Mouse (Mus musculus) embryonic facial prominence, embryonic 12.5 days (tissue): ENCODE measurements around the gene Rtn1. TPM values are rescaled to one million over a fixed set of nuclear protein-coding genes. Genes with fewer than 3 reads are reported as not detected.

Experiments used
- ATAC-seq: fragments of 200-750 bp; cut with Nextera tagmentation; 2 replicates; pipeline ENCODE4 v1.8.0; 2017; ENCODE audit not compliant: insufficient number of reproducible peaks, insufficient read depth, low FRiP score, low TSS enrichment
- H3K27ac ChIP-seq: fragments of 300-500 bp; sonication (generic); 2 replicates; pipeline ENCODE4 v1.5.1; 2016; ENCODE audit warnings: mild to moderate bottlenecking
- H3K27me3 ChIP-seq: fragments of 300-500 bp; sonication (generic); 2 replicates; pipeline ENCODE4 v1.6.1; 2016; ENCODE audit warnings: mild to moderate bottlenecking, moderate library complexity
- H3K36me3 ChIP-seq: fragments of 300-500 bp; sonication (generic); 2 replicates; pipeline ENCODE4 v1.6.1; 2016; ENCODE audit warnings: mild to moderate bottlenecking
- H3K4me1 ChIP-seq: fragments of 300-500 bp; sonication (generic); 2 replicates; pipeline ENCODE4 v1.6.1; 2016
- H3K4me2 ChIP-seq: fragments of 300-500 bp; sonication (generic); replicated peaks from 2 replicates; pipeline ENCODE4 v1.6.1; 2016; ENCODE audit warnings: mild to moderate bottlenecking, moderate library complexity
- H3K4me3 ChIP-seq: fragments of 300-500 bp; sonication (generic); 2 replicates; pipeline ENCODE4 v1.5.1; 2016; ENCODE audit warnings: mild to moderate bottlenecking
- H3K9ac ChIP-seq: fragments of 300-500 bp; sonication (generic); 2 replicates; pipeline ENCODE4 v1.6.1; 2016; ENCODE audit warnings: mild to moderate bottlenecking, moderate library complexity
- H3K9me3 ChIP-seq: fragments of 300-500 bp; sonication (generic); 2 replicates; pipeline ENCODE4 v1.6.1; 2016; ENCODE audit warnings: mild to moderate bottlenecking, moderate library complexity
- WGBS: fragments of 180-500 bp; shearing (Covaris S2); methylation state at CpG from one replicate; pipeline ENCODE4 v1.1.7; 2016; 5-methylcytosine and 5-hydroxymethylcytosine counted together
- polyA plus RNA-seq: library from polyadenylated mRNA; unstranded; fragments of >200 nt; fragmentation: Nextera tagmentation; extraction: Ambion mirVana; gene quantifications from 2 replicates; pipeline ENCODE4 v1.2.1, GENCODE M21; 2016

The Rtn1 gene
- 89.3 and 111 TPM in 2 replicates for polyA plus RNA-seq

GRCm38 (mm10) chr12:72408954-72409353, at the start of gene Rtn1:
TSS of gene Rtn1 (minus strand) at chr12:72409054.
- H3K9ac ChIP-seq: peak within 1 kb of the TSS; percentile 52
- peaks cover 33% of the 10 kb centered on the region for H3K27me3 ChIP-seq
- H3K4me3 ChIP-seq: peak within 1 kb of the TSS; percentile 68
- no peaks in the 10 kb centered on the region for H3K9me3 ChIP-seq
- H3K36me3 ChIP-seq: no peaks in the 10 kb centered on the region
- WGBS: 35% methylated on average over 6 of the region's 6 CpGs
- H3K4me1 ChIP-seq: peaks cover 11% of the 10 kb centered on the region
- H3K27ac ChIP-seq: no peak within 1 kb of the TSS
- peak within 1 kb of the TSS; percentile 98 for H3K4me2 ChIP-seq
- ATAC-seq: no peak

- no peak overlapping the region for H3K4me3 ChIP-seq
- no peak for ATAC-seq
These were observed 45.1 kb upstream of the Rtn1 start for GRCm38 (mm10) chr12:72453941-72454340.

GRCm38 (mm10) chr12:72441839-72442576, 33.2 kb upstream of the Rtn1 start, which contains the start of gene Lrrc9:
TSS of gene Lrrc9 (plus strand) at chr12:72441866.
- H3K9me3 ChIP-seq: no peaks in the 10 kb centered on the region
- no peak within 1 kb of the TSS for H3K27ac ChIP-seq
- peak; percentile 90 for ATAC-seq
- under 1% methylated on average over 31 of the region's 31 CpGs for WGBS
- H3K4me3 ChIP-seq: peak within 1 kb of the TSS; percentile 50
- H3K4me2 ChIP-seq: peak within 1 kb of the TSS; percentile 87
- no peaks in the 10 kb centered on the region for H3K36me3 ChIP-seq
- no peaks in the 10 kb centered on the region for H3K4me1 ChIP-seq
- peak within 1 kb of the TSS; percentile 63 for H3K9ac ChIP-seq
- no peaks in the 10 kb centered on the region for H3K27me3 ChIP-seq

More at GRCm38 (mm10) chr12:72453941-72454340, 45.1 kb upstream of the Rtn1 start:
- Histone ChIP-seq H3K27ac (no peak overlapping the region), H3K9ac (no peak overlapping the region), H3K9me3 (no peaks in the 10 kb centered on the region), H3K4me2 (no peak overlapping the region), H3K4me1 (no peaks in the 10 kb centered on the region), H3K36me3 (no peaks in the 10 kb centered on the region), H3K27me3 (no peaks in the 10 kb centered on the region)
- 86% methylated on average over 17 of the region's 17 CpGs for WGBS

- Histone ChIP-seq H3K9ac (no peak overlapping the region), H3K4me1 (no peaks in the 10 kb centered on the region), H3K27ac (no peak overlapping the region), H3K9me3 (no peaks in the 10 kb centered on the region), H3K27me3 (no peaks in the 10 kb centered on the region), H3K4me3 (no peak overlapping the region), H3K4me2 (no peak overlapping the region), H3K36me3 (no peaks in the 10 kb centered on the region)
- WGBS: 81% methylated on average over 6 of the region's 6 CpGs
- ATAC-seq: no peak
These were observed 30.2 kb upstream of the Rtn1 start for GRCm38 (mm10) chr12:72438961-72439480.

GRCm38 (mm10) chr12:72437676-72438341, 29.0 kb upstream of the Rtn1 start:
- no peak overlapping the region for H3K27ac ChIP-seq
- H3K9me3 ChIP-seq: no peaks in the 10 kb centered on the region
- WGBS: 70% methylated on average over 10 of the region's 10 CpGs
- no peaks in the 10 kb centered on the region for H3K4me1 ChIP-seq
- no peak overlapping the region for H3K4me3 ChIP-seq
- H3K4me2 ChIP-seq: no peak overlapping the region
- no peak overlapping the region for H3K9ac ChIP-seq
- H3K27me3 ChIP-seq: no peaks in the 10 kb centered on the region
- H3K36me3 ChIP-seq: no peaks in the 10 kb centered on the region
- no peak for ATAC-seq

GRCm38 (mm10) chr12:72433241-72433865, 24.5 kb upstream of the Rtn1 start:
- Histone ChIP-seq H3K27ac (no peak overlapping the region), H3K9me3 (no peaks in the 10 kb centered on the region), H3K36me3 (no peaks in the 10 kb centered on the region), H3K27me3 (no peaks in the 10 kb centered on the region), H3K4me3 (no peak overlapping the region), H3K4me1 (no peaks in the 10 kb centered on the region), H3K9ac (no peak overlapping the region), H3K4me2 (no peak overlapping the region)
- whole genome bisulfite sequencing: 73% methylated on average over 9 of the region's 9 CpGs
- no peak for ATAC-seq

- Histone ChIP-seq H3K9ac (no peak overlapping the region), H3K27ac (no peak overlapping the region), H3K36me3 (no peaks in the 10 kb centered on the region), H3K4me3 (no peak overlapping the region), H3K9me3 (no peaks in the 10 kb centered on the region), H3K4me1 (no peaks in the 10 kb centered on the region), H3K27me3 (no peaks in the 10 kb centered on the region), H3K4me2 (no peak overlapping the region)
- WGBS: 85% methylated on average over 4 of the region's 4 CpGs
- no peak for ATAC-seq
These were observed 23.4 kb upstream of the Rtn1 start for GRCm38 (mm10) chr12:72432209-72432608.

GRCm38 (mm10) chr12:72427722-72428126, 18.9 kb upstream of the Rtn1 start:
- Histone ChIP-seq H3K36me3 (no peaks in the 10 kb centered on the region), H3K4me3 (no peak overlapping the region), H3K4me2 (peak overlapping the region; percentile 35), H3K27ac (no peak overlapping the region), H3K9me3 (no peaks in the 10 kb centered on the region), H3K27me3 (no peaks in the 10 kb centered on the region), H3K9ac (no peak overlapping the region), H3K4me1 (no peaks in the 10 kb centered on the region)
- WGBS: 24% methylated on average over 11 of the region's 11 CpGs
- ATAC-seq: no peak

GRCm38 (mm10) chr12:72422681-72423080, 13.8 kb upstream of the Rtn1 start:
- Histone ChIP-seq H3K36me3 (no peaks in the 10 kb centered on the region), H3K4me2 (no peak overlapping the region), H3K4me1 (no peaks in the 10 kb centered on the region), H3K4me3 (no peak overlapping the region), H3K9me3 (no peaks in the 10 kb centered on the region), H3K27ac (no peak overlapping the region), H3K9ac (no peak overlapping the region), H3K27me3 (no peaks in the 10 kb centered on the region)
- ATAC-seq: no peak
- 47% methylated on average over 4 of the region's 4 CpGs for WGBS

GRCm38 (mm10) chr12:72417762-72418161, 8.9 kb upstream of the Rtn1 start:
- H3K36me3 ChIP-seq: no peaks in the 10 kb centered on the region
- H3K9me3 ChIP-seq: no peaks in the 10 kb centered on the region
- no peaks in the 10 kb centered on the region for H3K4me1 ChIP-seq
- H3K4me3 ChIP-seq: no peak overlapping the region
- ATAC-seq: no peak
- H3K27ac ChIP-seq: no peak overlapping the region
- H3K4me2 ChIP-seq: no peak overlapping the region
- 32% methylated on average over 3 of the region's 3 CpGs for WGBS
- H3K27me3 ChIP-seq: no peaks in the 10 kb centered on the region
- no peak overlapping the region for H3K9ac ChIP-seq

GRCm38 (mm10) chr12:72408111-72408891, 553 bp downstream of the Rtn1 start:
- H3K27ac ChIP-seq: no peak overlapping the region
- under 1% methylated on average over 58 of the region's 63 CpGs for WGBS
- peak; percentile 81; the same call in 1 of the 2 replicates for ATAC-seq
- H3K4me2 ChIP-seq: peak overlapping the region; percentile 98
- H3K36me3 ChIP-seq: no peaks in the 10 kb centered on the region
- peak overlapping the region; percentile 68 for H3K4me3 ChIP-seq
- no peaks in the 10 kb centered on the region for H3K9me3 ChIP-seq
- H3K4me1 ChIP-seq: peaks cover 11% of the 10 kb centered on the region
- peaks cover 33% of the 10 kb centered on the region for H3K27me3 ChIP-seq
- H3K9ac ChIP-seq: peak overlapping the region; percentile 52
